Mouse (Mus musculus): ENCODE results near the gene Etv1.

DNA sequence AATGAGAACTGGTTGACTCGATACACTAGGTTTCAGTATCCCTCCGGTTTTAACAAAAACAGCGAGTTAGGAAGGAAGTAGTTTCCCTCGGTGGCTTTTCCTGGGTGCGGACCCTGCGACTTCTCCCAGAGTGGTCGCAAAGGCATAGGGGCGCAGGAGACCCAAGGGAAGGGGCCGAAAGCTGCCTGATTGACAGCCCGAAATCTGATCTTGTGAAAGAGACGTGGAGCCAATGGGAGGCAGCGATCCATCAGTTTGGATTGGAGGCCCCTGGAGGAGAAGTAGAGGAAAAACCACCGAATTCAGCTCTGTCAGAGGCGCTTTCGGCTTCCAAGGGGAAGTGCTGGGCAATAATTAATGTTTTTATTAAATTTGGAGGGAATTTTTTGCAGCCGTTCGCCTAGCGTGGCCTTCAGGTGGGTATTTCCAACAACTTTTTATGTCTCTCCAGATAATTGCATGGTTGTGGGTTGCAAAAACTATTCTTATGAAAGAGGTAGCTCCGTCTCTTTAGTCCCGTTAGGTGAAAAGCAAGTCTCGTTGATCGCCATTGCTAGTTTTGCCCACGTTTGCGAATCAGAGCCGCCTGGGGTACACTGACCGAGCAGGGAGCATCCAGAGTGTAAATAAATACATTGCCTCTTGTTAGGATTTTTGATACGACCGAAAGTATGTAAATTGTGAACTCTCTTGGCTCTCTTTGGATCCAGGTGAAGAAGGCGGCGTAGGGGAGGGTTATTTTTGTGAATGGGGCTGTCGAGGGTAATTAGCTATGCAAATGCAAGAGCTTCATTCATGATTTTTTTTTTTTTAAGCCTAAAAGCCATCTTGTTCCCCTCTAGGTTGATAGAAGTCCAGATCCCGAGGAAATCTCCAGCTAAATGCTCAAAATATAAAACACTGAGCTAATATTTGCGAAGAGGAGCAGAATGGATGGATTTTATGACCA lies 1.1 kb downstream of the Etv1 start:
- TF ChIP-seq EP300 (IDR thresholded peaks at IDR 0.05; ENCODE audit: low read depth) (no peak), CTCF (IDR thresholded peaks at IDR 0.05; ENCODE audit: low read depth) (no peak)
